Mouse (Mus musculus): Measurements from ENCODE around the gene Skil. TPM values are rescaled to one million over a fixed set of nuclear protein-coding genes. Genes with fewer than 3 reads are reported as not detected.

The Skil gene
- total and polyA plus RNA-seq, 3 experiments = 7.4 to 8.6 TPM; not detected in 1

DNA sequence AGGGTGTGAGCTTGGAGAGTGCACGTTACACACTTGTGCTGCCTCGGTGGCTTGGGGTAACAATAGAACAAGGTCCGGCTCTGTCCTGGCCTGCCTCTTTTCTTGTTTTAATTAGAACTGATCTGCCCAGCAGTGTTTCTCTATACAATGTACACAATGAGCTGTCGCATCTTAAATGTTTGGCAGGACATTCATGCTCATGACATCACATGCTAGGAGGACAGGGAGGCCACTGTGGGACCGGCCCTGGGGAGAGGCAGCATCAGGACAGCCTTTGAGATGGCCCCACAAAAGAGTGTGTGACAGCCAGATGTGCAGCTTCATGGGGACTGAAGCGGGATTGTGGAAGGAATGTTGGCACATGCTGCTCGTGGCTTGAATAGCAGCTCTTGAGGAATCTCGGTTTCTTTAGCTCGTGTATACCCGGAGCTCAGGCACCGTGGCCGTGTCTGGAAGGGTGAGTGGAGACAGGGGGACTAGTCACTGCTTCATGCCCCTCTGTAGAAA, 71.6 kb downstream of the Skil start:
- H3K79me2 ChIP-seq (ENCODE audit: control insufficient read depth, insufficient read depth, low read length, poor library complexity) = no peaks in the 10 kb centered on the region
- DNase-seq (ENCODE audit: low read depth, low spot score) = no peak

More for the DNA sequence above, 71.6 kb downstream of the Skil start:
- no peak overlapping the region for H3K4me3 ChIP-seq (ENCODE audit: control insufficient read depth in 1 of 2, insufficient read depth in 1 of 2, low read depth in 2 of 2, low read length in 2 of 2)
- H3K9me3 ChIP-seq (replicated peaks; ENCODE audit: insufficient read depth, low read length) = no peaks in the 10 kb centered on the region
- TF ChIP-seq MYC (IDR thresholded peaks at IDR 0.05; ENCODE audit: low read depth, low read length) (no peak), NELFE (IDR thresholded peaks at IDR 0.05; ENCODE audit: low read depth, low read length) (no peak), RAD21 (IDR thresholded peaks at IDR 0.05; ENCODE audit: low read depth, low read length) (no peak), CHD1 (IDR thresholded peaks at IDR 0.05; ENCODE audit: low read depth, low read length) (no peak), E2F4 (IDR thresholded peaks at IDR 0.05; ENCODE audit: borderline replicate concordance, low read depth, low read length) (no peak), KAT2A (conservative IDR thresholded peaks at IDR 0.05; ENCODE audit: low read depth, low read length) (no peak), NRF1 (IDR thresholded peaks at IDR 0.05; ENCODE audit: insufficient read depth, low read depth, low read length, poor library complexity, severe bottlenecking) (no peak), POLR2AphosphoS5 (IDR thresholded peaks at IDR 0.05; ENCODE audit: borderline replicate concordance, low read depth, low read length) (no peak), POLR2A (IDR thresholded peaks at IDR 0.05; ENCODE audit: control insufficient read depth in 1 of 2, insufficient read depth in 1 of 2, low read depth in 1 of 2, low read length in 2 of 2, poor library complexity in 1 of 2) (no peak), ETS1 (IDR thresholded peaks at IDR 0.05; ENCODE audit: low read depth, low read length) (no peak), ELF1 (IDR thresholded peaks at IDR 0.05; ENCODE audit: low read depth, low read length) (no peak), CTCF (IDR thresholded peaks at IDR 0.05 in 2 of 3, conservative IDR thresholded peaks at IDR 0.05 in 1 of 3; ENCODE audit: control insufficient read depth in 1 of 3, insufficient read depth in 1 of 3, low read depth in 2 of 3, low read length in 3 of 3, poor library complexity in 1 of 3, severe bottlenecking in 1 of 3) (no peak), ZC3H11A (IDR thresholded peaks at IDR 0.05; ENCODE audit: low read depth, low read length) (no peak), RCOR1 (IDR thresholded peaks at IDR 0.05; ENCODE audit: low read depth, low read length) (no peak), HCFC1 (IDR thresholded peaks at IDR 0.05; ENCODE audit: low read depth, low read length) (no peak), POLR2AphosphoS2 (IDR thresholded peaks at IDR 0.05; ENCODE audit: low read length) (no peak)
- H3K27me3 ChIP-seq (ENCODE audit: control insufficient read depth in 1 of 2, insufficient read depth in 2 of 2, low read length in 2 of 2) = peaks cover 0 to 2% of the 10 kb centered on the region in 2 experiments; a peak in 2 of 4 replicates
- no peaks in the 10 kb centered on the region for H3K36me3 ChIP-seq (ENCODE audit: control insufficient read depth in 1 of 2, insufficient read depth in 2 of 2, low read length in 2 of 2)
- H3K4me1 ChIP-seq (ENCODE audit: control insufficient read depth in 1 of 2, insufficient read depth in 2 of 2, low read length in 2 of 2) = no peaks in the 10 kb centered on the region
- no peak overlapping the region for H3K9ac ChIP-seq (ENCODE audit: control insufficient read depth, low read depth, low read length, poor library complexity, severe bottlenecking)
- H3K27ac ChIP-seq (ENCODE audit: control insufficient read depth, low read depth, low read length) = no peak overlapping the region

Other genes with a start within 250 kb of the Skil start
- gene Gpr160, start 239.1 kb upstream of the Skil start, total RNA-seq (2012; rRNA removed) = not detected in 2 replicates
- under 1 TPM in 1 of 2 experiments, not detected in 1; 0.17 TPM for gene Gpr160, start 239.1 kb upstream of the Skil start, polyA plus RNA-seq (2012; ENCODE audit: insufficient read depth in 1 of 2, insufficient read length in 2 of 2, low read depth in 1 of 2, low replicate concordance in 2 of 2, missing spikeins in 1 of 2)
- 3.2 and 3.5 TPM in 2 replicates for gene Phc3, start 125.6 kb upstream of the Skil start, total RNA-seq (2012; rRNA removed)
- gene Phc3, start 125.6 kb upstream of the Skil start, polyA plus RNA-seq (2012; ENCODE audit: insufficient read depth in 1 of 2, insufficient read length in 2 of 2, low read depth in 1 of 2, low replicate concordance in 2 of 2, missing spikeins in 1 of 2) = 10 to 100 TPM in 1 of 2 experiments, not detected in 1; 11.4 TPM
- gene Prkci, start 99.3 kb upstream of the Skil start, total RNA-seq (2012; rRNA removed) = 9.0 and 9.5 TPM in 2 replicates
- gene Prkci, start 99.3 kb upstream of the Skil start, polyA plus RNA-seq (2012; ENCODE audit: insufficient read depth in 1 of 2, insufficient read length in 2 of 2, low read depth in 1 of 2, low replicate concordance in 2 of 2, missing spikeins in 1 of 2) = 10 to 100 TPM in 1 of 2 experiments, not detected in 1; 18.3 TPM
- not detected in 2 replicates for gene Cldn11, start 54.9 kb downstream of the Skil start, total RNA-seq (2012; rRNA removed)
- gene Cldn11, start 54.9 kb downstream of the Skil start, polyA plus RNA-seq (2012; ENCODE audit: insufficient read depth in 1 of 2, insufficient read length in 2 of 2, low read depth in 1 of 2, low replicate concordance in 2 of 2, missing spikeins in 1 of 2) = not detected
- gene Slc7a14, start 215.3 kb downstream of the Skil start, total RNA-seq (2012; rRNA removed) = under 0.01 and 0.03 TPM in 2 replicates
- gene Slc7a14, start 215.3 kb downstream of the Skil start, polyA plus RNA-seq (2012; ENCODE audit: insufficient read depth in 1 of 2, insufficient read length in 2 of 2, low read depth in 1 of 2, low replicate concordance in 2 of 2, missing spikeins in 1 of 2) = under 1 TPM in 1 of 2 experiments, not detected in 1; 0.01 TPM